Mouse (Mus musculus): ENCODE data around the gene Acacb.

GRCm38 (mm10) chr5:114134091-114134534, 12.2 kb upstream of the Acacb start:
- TF ChIP-seq CTCF (IDR thresholded peaks at IDR 0.05; ENCODE audit: low read depth, low read length): 0 out of 2 replicates have a peak, but pooled peaks have one; percentile 24
- TF ChIP-seq POLR2AphosphoS5 (IDR thresholded peaks at IDR 0.05; ENCODE audit: insufficient replicate concordance, low read depth, low read length): no peak
- peak; percentile 37 for TF ChIP-seq TAL1 (conservative IDR thresholded peaks at IDR 0.05; ENCODE audit: low read depth, low read length)
- TF ChIP-seq GATA1 (IDR thresholded peaks at IDR 0.05; ENCODE audit: borderline replicate concordance, low read length): no peak
- no peak for TF ChIP-seq GATA2 (IDR thresholded peaks at IDR 0.05; ENCODE audit: borderline replicate concordance, low read depth, low read length)

Data from G1E (cell line).